1 mouse cellular context compared by ENCODE assay signal in genomic region chr5:107972444-107973272, GRCm38 (mm10).
A peak's percentile ranks its signal among the peaks of the same experiment; 100 is the strongest.
TF ChIP-seq lines count a peak whose summit lies in the region.

No protein-coding gene starts in this region.

TF ChIP-seq in MEL, 35 proteins besides CTCF, POLR2A, EP300 and RAD21 (continued from another document):
- TF ChIP-seq MYB (IDR thresholded peaks at IDR 0.05; ENCODE audit: low read depth, low read length) (peak; percentile 47; the same call in 1 of the 2 replicates), ZNF384 (IDR thresholded peaks at IDR 0.05; ENCODE audit: low read depth, low read length) (no peak), SIN3A (IDR thresholded peaks at IDR 0.05; ENCODE audit: low read length) (no peak; the same call in 1 of the 2 replicates), E2F4 (IDR thresholded peaks at IDR 0.05; ENCODE audit: borderline replicate concordance, low read depth, low read length) (no peak), GABPA (IDR thresholded peaks at IDR 0.05; ENCODE audit: low read depth, low read length) (no peak), MAX (IDR thresholded peaks at IDR 0.05; ENCODE audit: low read length) (no peak), MYC (IDR thresholded peaks at IDR 0.05; ENCODE audit: low read depth, low read length) (peak; percentile 33; the same call in 1 of the 2 replicates), KAT2A (conservative IDR thresholded peaks at IDR 0.05; ENCODE audit: low read depth, low read length) (0 out of 2 replicates have a peak, but pooled peaks have one; percentile 21), CHD1 (IDR thresholded peaks at IDR 0.05; ENCODE audit: low read depth, low read length) (no peak), TAL1 (IDR thresholded peaks at IDR 0.05; ENCODE audit: low read length) (peak; percentile 75), TCF12 (IDR thresholded peaks at IDR 0.05; ENCODE audit: low read depth, low read length) (peak; percentile 78), BHLHE40 (IDR thresholded peaks at IDR 0.05; ENCODE audit: borderline replicate concordance, low read depth, low read length) (no peak), NRF1 (IDR thresholded peaks at IDR 0.05; ENCODE audit: insufficient read depth, low read depth, low read length, poor library complexity, severe bottlenecking) (no peak), MAZ (IDR thresholded peaks at IDR 0.05; ENCODE audit: low read depth, low read length) (no peak), TBP (IDR thresholded peaks at IDR 0.05; ENCODE audit: low read depth, low read length) (peak; percentile 42; the same call in 1 of the 2 replicates), SMC3 (IDR thresholded peaks at IDR 0.05; ENCODE audit: low read depth, low read length) (no peak), USF1 (IDR thresholded peaks at IDR 0.05; ENCODE audit: low read depth, low read length) (no peak)
